Mouse (Mus musculus): ENCODE data around the gene Aldh3a2. TPM values are rescaled to one million over a fixed set of nuclear protein-coding genes. Genes with fewer than 3 reads are reported as not detected.

Aldh3a2 gene
- polyA plus RNA-seq, 1 experiment from 2014 or later = 21.1 TPM

Other genes with a start within 250 kb of the Aldh3a2 start
- gene Kcnj12, start 244.9 kb downstream of the Aldh3a2 start, polyA plus RNA-seq (2015; fragmentation: Nextera tagmentation; extraction: Ambion mirVana) = 0.10 TPM in 1 of 2 replicates, not detected in the other
- 2.9 and 3.3 TPM in 2 replicates for gene Tnfrsf13b, start 140.7 kb downstream of the Aldh3a2 start, polyA plus RNA-seq (2015; fragmentation: Nextera tagmentation; extraction: Ambion mirVana)
- 14.7 and 15.9 TPM in 2 replicates for gene Usp22, start 92.4 kb downstream of the Aldh3a2 start, polyA plus RNA-seq (2015; fragmentation: Nextera tagmentation; extraction: Ambion mirVana)
- gene Aldh3a1, start 59.9 kb downstream of the Aldh3a2 start, polyA plus RNA-seq (2015; fragmentation: Nextera tagmentation; extraction: Ambion mirVana) = 0.06 TPM in 1 of 2 replicates, not detected in the other
- gene Slc47a2, start 75.4 kb upstream of the Aldh3a2 start, polyA plus RNA-seq (2015; fragmentation: Nextera tagmentation; extraction: Ambion mirVana) = 0.06 and 0.09 TPM in 2 replicates
- gene Slc47a1, start 110.9 kb upstream of the Aldh3a2 start, polyA plus RNA-seq (2015; fragmentation: Nextera tagmentation; extraction: Ambion mirVana) = 6.0 and 7.1 TPM in 2 replicates
- 0.06 and 0.09 TPM in 2 replicates for gene Rnf112, start 186.7 kb upstream of the Aldh3a2 start, polyA plus RNA-seq (2015; fragmentation: Nextera tagmentation; extraction: Ambion mirVana)
- gene Mfap4, start 218.0 kb upstream of the Aldh3a2 start, polyA plus RNA-seq (2015; fragmentation: Nextera tagmentation; extraction: Ambion mirVana) = 8.4 and 9.3 TPM in 2 replicates
- gene Mapk7, start 226.9 kb upstream of the Aldh3a2 start, polyA plus RNA-seq (2015; fragmentation: Nextera tagmentation; extraction: Ambion mirVana) = 7.2 and 8.8 TPM in 2 replicates
- 2.1 and 4.0 TPM in 2 replicates for gene B9d1, start 237.7 kb upstream of the Aldh3a2 start, polyA plus RNA-seq (2015; fragmentation: Nextera tagmentation; extraction: Ambion mirVana)